Mouse (Mus musculus): ENCODE data around the gene Cxcl14. TPM values are rescaled to one million over a fixed set of nuclear protein-coding genes. Genes with fewer than 3 reads are reported as not detected.

The Cxcl14 gene
- total and polyA plus RNA-seq, 2 experiments, result 0.46 to 2.6 TPM

GRCm38 (mm10) chr13:56260344-56260780 lies 36.0 kb downstream of the Cxcl14 start:
- Histone ChIP-seq H3K9ac (ENCODE audit: low read depth, low read length) (no peak overlapping the region), H3K27ac (replicated peaks; ENCODE audit: insufficient read depth, low read depth, low read length) (no peak overlapping the region), H3K27me3 (ENCODE audit: control insufficient read depth, insufficient read depth, low read length) (peaks cover 15% of the 10 kb centered on the region; the same call in 1 of the 2 replicates), H3K4me3 (ENCODE audit: insufficient read depth, low read depth, low read length) (no peak overlapping the region), H3K79me2 (ENCODE audit: control insufficient read depth, insufficient read depth, low read length) (no peaks in the 10 kb centered on the region), H3K4me1 (ENCODE audit: control insufficient read depth, insufficient read depth, low read length) (no peaks in the 10 kb centered on the region), H3K36me3 (ENCODE audit: control insufficient read depth, insufficient read depth, low read length) (no peaks in the 10 kb centered on the region)
- WGBS, result 5% methylated on average over 17 of the region's 17 CpGs
- no peak for TF ChIP-seq POLR2A (IDR thresholded peaks at IDR 0.05; ENCODE audit: extremely low read depth, insufficient read depth, low read length)
- no peak for TF ChIP-seq CTCF (IDR thresholded peaks at IDR 0.05; ENCODE audit: low read depth, low read length)
- no peak for DNase-seq (ENCODE audit: extremely low read depth, low read depth, low spot score)

- Histone ChIP-seq H3K36me3 (ENCODE audit: control insufficient read depth, insufficient read depth, low read length) (no peaks in the 10 kb centered on the region), H3K4me1 (ENCODE audit: control insufficient read depth, insufficient read depth, low read length) (no peaks in the 10 kb centered on the region), H3K27ac (replicated peaks; ENCODE audit: insufficient read depth, low read depth, low read length) (no peak overlapping the region), H3K27me3 (ENCODE audit: control insufficient read depth, insufficient read depth, low read length) (peaks cover 19% of the 10 kb centered on the region; the same call in 1 of the 2 replicates), H3K4me3 (ENCODE audit: insufficient read depth, low read depth, low read length) (no peak overlapping the region), H3K9ac (ENCODE audit: low read depth, low read length) (no peak overlapping the region), H3K79me2 (ENCODE audit: control insufficient read depth, insufficient read depth, low read length) (no peaks in the 10 kb centered on the region)
- TF ChIP-seq CTCF (IDR thresholded peaks at IDR 0.05; ENCODE audit: low read depth, low read length) (no peak), POLR2A (IDR thresholded peaks at IDR 0.05; ENCODE audit: extremely low read depth, insufficient read depth, low read length) (no peak)
- no peak for DNase-seq (ENCODE audit: extremely low read depth, low read depth, low spot score)
- WGBS, result 3% methylated on average over 5 of the region's 5 CpGs
Observed at GRCm38 (mm10) chr13:56259926-56260250, 36.5 kb downstream of the Cxcl14 start.

GRCm38 (mm10) chr13:56259021-56259925 lies 37.1 kb downstream of the Cxcl14 start:
- TF ChIP-seq POLR2A (IDR thresholded peaks at IDR 0.05; ENCODE audit: extremely low read depth, insufficient read depth, low read length) (no peak), CTCF (IDR thresholded peaks at IDR 0.05; ENCODE audit: low read depth, low read length) (no peak)
- DNase-seq (ENCODE audit: extremely low read depth, low read depth, low spot score), result no peak
- no peak overlapping the region for H3K27ac ChIP-seq (replicated peaks; ENCODE audit: insufficient read depth, low read depth, low read length)
- H3K4me3 ChIP-seq (ENCODE audit: insufficient read depth, low read depth, low read length), result no peak overlapping the region
- no peak overlapping the region for H3K9ac ChIP-seq (ENCODE audit: low read depth, low read length)
- WGBS, result 4% methylated on average over 55 of the region's 55 CpGs
- no peaks in the 10 kb centered on the region for H3K4me1 ChIP-seq (ENCODE audit: control insufficient read depth, insufficient read depth, low read length)
- no peaks in the 10 kb centered on the region for H3K36me3 ChIP-seq (ENCODE audit: control insufficient read depth, insufficient read depth, low read length)
- peaks cover 19% of the 10 kb centered on the region; the same call in 1 of the 2 replicates for H3K27me3 ChIP-seq (ENCODE audit: control insufficient read depth, insufficient read depth, low read length)
- H3K79me2 ChIP-seq (ENCODE audit: control insufficient read depth, insufficient read depth, low read length), result no peaks in the 10 kb centered on the region

- peaks cover 22% of the 10 kb centered on the region; the same call in 1 of the 2 replicates for H3K27me3 ChIP-seq (ENCODE audit: control insufficient read depth, insufficient read depth, low read length)
- WGBS, result 3% methylated on average over 52 of the region's 52 CpGs
- no peak overlapping the region for H3K4me3 ChIP-seq (ENCODE audit: insufficient read depth, low read depth, low read length)
- H3K9ac ChIP-seq (ENCODE audit: low read depth, low read length), result no peak overlapping the region
- no peaks in the 10 kb centered on the region for H3K36me3 ChIP-seq (ENCODE audit: control insufficient read depth, insufficient read depth, low read length)
- H3K4me1 ChIP-seq (ENCODE audit: control insufficient read depth, insufficient read depth, low read length), result no peaks in the 10 kb centered on the region
- TF ChIP-seq CTCF (IDR thresholded peaks at IDR 0.05; ENCODE audit: low read depth, low read length), result no peak
- no peak for TF ChIP-seq POLR2A (IDR thresholded peaks at IDR 0.05; ENCODE audit: extremely low read depth, insufficient read depth, low read length)
- no peak overlapping the region for H3K27ac ChIP-seq (replicated peaks; ENCODE audit: insufficient read depth, low read depth, low read length)
- DNase-seq (ENCODE audit: extremely low read depth, low read depth, low spot score), result no peak
- no peaks in the 10 kb centered on the region for H3K79me2 ChIP-seq (ENCODE audit: control insufficient read depth, insufficient read depth, low read length)
Observed at GRCm38 (mm10) chr13:56258196-56259020, 37.9 kb downstream of the Cxcl14 start.

- WGBS, result 10% methylated on average over 12 of the region's 12 CpGs
- DNase-seq (ENCODE audit: extremely low read depth, low read depth, low spot score), result no peak
- TF ChIP-seq CTCF (IDR thresholded peaks at IDR 0.05; ENCODE audit: low read depth, low read length), result no peak
- no peak for TF ChIP-seq POLR2A (IDR thresholded peaks at IDR 0.05; ENCODE audit: extremely low read depth, insufficient read depth, low read length)
Observed at GRCm38 (mm10) chr13:56257469-56258153, 38.7 kb downstream of the Cxcl14 start.

More at GRCm38 (mm10) chr13:56257469-56258153, 38.7 kb downstream of the Cxcl14 start:
- H3K9ac ChIP-seq (ENCODE audit: low read depth, low read length), result no peak overlapping the region
- H3K4me1 ChIP-seq (ENCODE audit: control insufficient read depth, insufficient read depth, low read length), result no peaks in the 10 kb centered on the region
- H3K4me3 ChIP-seq (ENCODE audit: insufficient read depth, low read depth, low read length), result no peak overlapping the region
- H3K36me3 ChIP-seq (ENCODE audit: control insufficient read depth, insufficient read depth, low read length), result no peaks in the 10 kb centered on the region
- H3K27ac ChIP-seq (replicated peaks; ENCODE audit: insufficient read depth, low read depth, low read length), result no peak overlapping the region
- H3K27me3 ChIP-seq (ENCODE audit: control insufficient read depth, insufficient read depth, low read length), result peaks cover 27% of the 10 kb centered on the region
- H3K79me2 ChIP-seq (ENCODE audit: control insufficient read depth, insufficient read depth, low read length), result no peaks in the 10 kb centered on the region

Measured in liver, adult 2 months (tissue).